Mouse (Mus musculus) cerebellum, postnatal 25 days (tissue): Measurements from ENCODE around the gene Angptl1.

Source experiments
- DNase-seq, 2 experiments: peaks; one replicate each; pipeline ENCODE4 v3.0.0; 2021; ENCODE audit warnings: mixed read lengths in 2 of 2

Angptl1 gene

DNA sequence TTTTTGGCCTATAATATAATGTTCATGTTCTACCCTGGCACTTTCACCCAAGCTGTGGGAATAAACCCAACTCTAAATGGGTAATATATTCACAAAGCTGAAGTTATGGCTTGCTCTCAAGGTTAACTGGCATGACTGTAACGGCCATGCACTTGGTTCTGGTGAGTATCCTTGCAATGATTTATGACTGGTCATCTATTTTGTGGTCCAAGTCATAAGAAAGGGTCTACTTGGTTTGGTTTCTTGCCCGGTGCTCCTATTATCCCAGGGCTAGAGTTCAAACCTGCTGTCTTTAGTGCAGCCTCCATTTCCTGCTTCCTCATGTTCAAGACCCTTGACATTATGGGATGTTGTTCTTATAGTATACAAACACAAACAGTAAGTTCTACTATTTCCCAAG, 46.4 kb downstream of the Angptl1 start:
- no peak for DNase-seq

GRCm38 (mm10) chr1:156885879-156886278, 47.5 kb downstream of the Angptl1 start:
- no peak for DNase-seq

- DNase-seq = no peak
Measured at GRCm38 (mm10) chr1:156888830-156889229, 50.5 kb downstream of the Angptl1 start.

DNA sequence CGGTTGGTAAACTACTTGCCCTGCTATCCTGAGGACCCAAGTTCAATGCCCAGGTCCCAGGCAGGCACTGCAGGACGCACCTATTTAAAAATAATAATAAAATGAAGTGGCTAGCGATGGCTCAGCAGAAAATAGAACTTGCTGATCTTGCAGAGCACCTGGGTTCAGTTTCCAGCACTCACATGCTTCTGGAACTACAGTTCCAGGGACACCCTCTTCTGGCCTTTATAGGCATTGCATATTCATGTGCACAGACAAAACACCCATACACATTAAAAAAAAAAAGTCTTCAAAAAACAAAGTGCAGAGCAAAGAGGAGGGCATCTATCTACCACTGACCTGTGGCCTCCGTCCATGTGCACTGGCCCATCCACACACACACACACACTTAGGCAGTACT, 53.2 kb downstream of the Angptl1 start:
- no peak for DNase-seq

- no peak for DNase-seq
Measured at GRCm38 (mm10) chr1:156901689-156902088, 63.3 kb downstream of the Angptl1 start.

DNA sequence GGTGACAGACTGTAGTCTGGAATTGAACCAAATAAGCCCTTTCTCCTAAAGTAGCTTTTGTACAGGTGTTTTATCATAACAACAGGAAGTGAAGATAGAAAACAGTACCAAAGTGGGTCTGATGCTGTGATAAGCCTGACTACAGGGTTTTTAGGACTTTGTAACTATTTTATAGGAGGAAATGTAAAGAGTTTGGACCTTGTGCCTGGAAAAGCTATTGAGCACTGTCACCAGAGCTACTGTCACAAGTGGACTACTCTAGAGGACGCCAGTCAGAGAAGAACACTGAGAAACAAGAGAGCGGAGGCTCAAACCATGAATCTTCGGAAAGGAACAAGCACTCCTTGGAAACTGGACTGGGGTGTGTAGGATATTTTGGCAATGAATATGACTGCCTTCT, 65.5 kb downstream of the Angptl1 start:
- DNase-seq = no peak

GRCm38 (mm10) chr1:156905660-156906059, 67.3 kb downstream of the Angptl1 start:
- no peak for DNase-seq

GRCm38 (mm10) chr1:156909265-156909664, 70.9 kb downstream of the Angptl1 start:
- DNase-seq = no peak

DNA sequence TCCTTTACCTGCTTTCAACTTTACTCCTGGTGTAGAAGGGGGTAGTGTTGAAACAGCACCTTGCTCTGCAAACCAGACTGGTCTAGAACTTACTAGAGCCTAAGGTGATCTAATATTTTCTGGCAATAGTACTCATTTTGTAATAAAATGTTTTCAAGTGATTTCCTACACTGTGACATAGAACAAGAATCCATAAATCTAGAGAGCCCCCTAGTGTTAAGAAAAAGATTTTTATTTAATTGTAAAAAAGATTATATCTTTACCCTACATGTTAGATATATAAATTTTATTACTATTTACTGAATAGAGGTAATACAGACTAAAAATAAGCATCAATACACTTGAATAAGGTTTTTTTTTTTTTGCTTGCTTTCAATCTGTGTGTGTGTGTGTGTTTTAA, 71.5 kb downstream of the Angptl1 start:
- no peak for DNase-seq
